Mouse (Mus musculus) gastrocnemius, adult 18-20 months (tissue): ENCODE data around the gene Tinf2. TPM values are rescaled to one million over a fixed set of nuclear protein-coding genes. Genes with fewer than 3 reads are reported as not detected.

Experiments used
- DNase-seq: peaks from one replicate; pipeline ENCODE4 v3.0.0; 2021; ENCODE audit warnings: low spot score
- total RNA-seq, 2 experiments: library from RNA; stranded (reverse); gene quantifications; 2 replicates each; pipeline ENCODE4 v1.2.3; 2021

The Tinf2 gene
- total RNA-seq, 2 experiments from 2014 or later = 12.1 to 15.7 TPM

- no peak for DNase-seq
Measured at GRCm38 (mm10) chr14:55637795-55638194, 43.8 kb downstream of the Tinf2 start, which contains the start of gene Gm49378. Gm49378 (minus strand) TSS chr14:55637895.

- DNase-seq = peak; percentile 86
Measured at GRCm38 (mm10) chr14:55635523-55636007, 46.1 kb downstream of the Tinf2 start, which contains the start of gene Ipo4. Ipo4 (minus strand) TSS chr14:55635957.

- DNase-seq = peak; percentile 35
Measured at GRCm38 (mm10) chr14:55634874-55635522, 46.6 kb downstream of the Tinf2 start.

GRCm38 (mm10) chr14:55629312-55629711 is 52.3 kb downstream of the Tinf2 start:
- DNase-seq = peak; percentile 47

GRCm38 (mm10) chr14:55628077-55628827 is 53.4 kb downstream of the Tinf2 start:
- no peak for DNase-seq

Other genes starting within 250 kb of the Tinf2 start
- gene Dhrs4, start 203.1 kb downstream of the Tinf2 start, total RNA-seq = 10 to 100 TPM; 37.1 to 46.0 TPM
- under 1 TPM; 0.26 to 0.41 TPM for gene Carmil3, start 191.2 kb downstream of the Tinf2 start, total RNA-seq
- not detected for gene Cpne6, start 171.4 kb downstream of the Tinf2 start, total RNA-seq
- not detected for gene Nrl, start 156.8 kb downstream of the Tinf2 start, total RNA-seq
- gene Pck2, start 141.6 kb downstream of the Tinf2 start, total RNA-seq = 1 to 10 TPM; 2.8 to 3.1 TPM
- gene Dcaf11, start 121.8 kb downstream of the Tinf2 start, total RNA-seq = 100 to 1,000 TPM; 134 to 136 TPM
- gene A730061H03Rik, start 121.4 kb downstream of the Tinf2 start, total RNA-seq = not detected
- gene Fitm1, start 106.2 kb downstream of the Tinf2 start, total RNA-seq = 100 to 1,000 TPM; 273 to 289 TPM
- gene Psme1, start 103.7 kb downstream of the Tinf2 start, total RNA-seq = 10 to 100 TPM; 65.1 to 72.7 TPM
- 10 to 100 TPM; 38.2 to 40.5 TPM for gene Emc9, start 96.5 kb downstream of the Tinf2 start, total RNA-seq
- gene Psme2, start 90.7 kb downstream of the Tinf2 start, total RNA-seq = 10 to 100 TPM; 50.1 to 56.1 TPM
- gene Rnf31, start 90.1 kb downstream of the Tinf2 start, total RNA-seq = 10 to 100 TPM; 19.0 to 19.8 TPM
- gene Irf9, start 78.2 kb downstream of the Tinf2 start, total RNA-seq = 1 to 10 TPM; 2.9 to 4.8 TPM
- not detected for gene Rec8, start 63.8 kb downstream of the Tinf2 start, total RNA-seq
- gene Ipo4, start 45.9 kb downstream of the Tinf2 start, total RNA-seq = 10 to 100 TPM; 72.0 to 73.8 TPM
- gene Gm49378, start 43.9 kb downstream of the Tinf2 start, total RNA-seq = 1 to 10 TPM; 1.4 to 1.6 TPM
- 10 to 100 TPM; 15.7 to 16.4 TPM for gene Tm9sf1, start 38.0 kb downstream of the Tinf2 start, total RNA-seq
- under 1 TPM in 1 of 2 experiments, not detected in 1; 0.24 TPM for gene Tssk4, start 31.6 kb downstream of the Tinf2 start, total RNA-seq
- 10 to 100 TPM; 20.9 to 22.2 TPM for gene Mdp1, start 21.3 kb downstream of the Tinf2 start, total RNA-seq
- gene Gmpr2, start 9.9 kb downstream of the Tinf2 start, total RNA-seq = 1 to 10 TPM; 2.1 to 2.4 TPM
- 100 to 1,000 TPM; 188 to 201 TPM for gene Nedd8, start 9.7 kb downstream of the Tinf2 start, total RNA-seq
- under 1 TPM in 1 of 2 experiments, not detected in 1; 0.17 TPM for gene Tgm1, start 32.1 kb upstream of the Tinf2 start, total RNA-seq
- gene Rabggta, start 40.4 kb upstream of the Tinf2 start, total RNA-seq = 10 to 100 TPM; 10.4 to 11.5 TPM
- 10 to 100 TPM; 29.5 to 32.1 TPM for gene Dhrs1, start 63.9 kb upstream of the Tinf2 start, total RNA-seq
- 1 to 10 TPM; 9.0 to 9.4 TPM for gene Nop9, start 63.9 kb upstream of the Tinf2 start, total RNA-seq
- gene Cideb, start 76.6 kb upstream of the Tinf2 start, total RNA-seq = not detected
- not detected for gene Ltb4r2, start 79.6 kb upstream of the Tinf2 start, total RNA-seq
- under 1 TPM; 0.16 to 0.17 TPM for gene Ltb4r1, start 84.1 kb upstream of the Tinf2 start, total RNA-seq
- gene Adcy4, start 102.3 kb upstream of the Tinf2 start, total RNA-seq = 1 to 10 TPM; 3.8 to 9.1 TPM
- gene Ripk3, start 107.0 kb upstream of the Tinf2 start, total RNA-seq = 1 to 10 TPM; 1.6 to 2.5 TPM
- 1 to 10 TPM; 1.5 to 3.3 TPM for gene Nfatc4, start 141.3 kb upstream of the Tinf2 start, total RNA-seq
- gene Nynrin, start 172.2 kb upstream of the Tinf2 start, total RNA-seq = 1 to 10 TPM; 1.2 to 1.8 TPM
- not detected for gene Cbln3, start 202.6 kb upstream of the Tinf2 start, total RNA-seq
- 1 to 10 TPM; 5.4 to 5.5 TPM for gene Khnyn, start 203.1 kb upstream of the Tinf2 start, total RNA-seq
- gene Sdr39u1, start 218.5 kb upstream of the Tinf2 start, total RNA-seq = 100 to 1,000 TPM; 125 to 126 TPM